Mouse (Mus musculus): Measurements from ENCODE around the gene Slco1a1. TPM values are rescaled to one million over a fixed set of nuclear protein-coding genes. Genes with fewer than 3 reads are reported as not detected.
"Not testable (repeated sequence)": the region's sequence is repeated elsewhere in the genome, so short reads cannot be mapped to it uniquely, and the experiment has no call there.

The Slco1a1 gene
- total RNA-seq (2022): under 1 TPM in 1 of 4 experiments, not detected in 3; 0.08 TPM

DNA sequence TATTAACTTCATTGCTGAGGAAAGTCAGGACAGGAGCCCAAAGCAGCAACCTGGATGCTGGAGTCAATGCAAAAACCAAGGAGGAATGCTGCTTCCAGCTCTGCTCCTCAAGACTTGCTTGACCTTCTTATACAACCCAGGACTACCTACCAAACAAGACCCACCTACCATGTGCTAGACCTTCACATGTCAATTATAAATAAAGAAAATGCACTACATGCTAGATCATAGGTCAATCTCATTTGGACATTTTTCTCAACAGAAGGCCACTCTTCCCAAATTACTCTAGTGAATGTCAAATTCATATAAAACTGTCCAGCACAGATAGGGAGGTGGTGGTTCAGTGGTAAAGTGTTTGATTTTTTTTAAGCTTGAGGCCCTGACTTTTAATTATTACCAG lies at the start of gene Slco1a1:
Slco1a1 (minus strand) TSS at position 101 of the 400 bp plus-strand sequence.
- DNase-seq (ENCODE audit: low spot score in 2 of 2): no peak

DNA sequence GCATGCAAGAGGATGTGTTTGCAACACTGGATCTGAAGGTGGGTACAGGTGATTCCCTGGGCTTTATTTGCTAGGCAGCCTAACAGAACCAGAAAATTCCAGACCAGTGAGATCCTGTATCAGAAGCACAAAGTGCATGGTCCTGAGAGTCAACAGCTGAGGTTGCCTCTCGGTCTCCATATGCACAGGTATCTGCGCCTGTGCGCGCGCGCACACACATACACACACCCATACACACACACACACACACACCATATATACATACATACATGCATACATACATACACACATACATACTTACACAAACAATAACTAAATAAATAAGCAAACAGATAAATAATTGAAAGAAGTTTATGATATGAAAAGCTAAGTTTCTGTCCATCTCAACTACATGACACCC lies 40.0 kb upstream of the Slco1a1 start:
- DNase-seq (ENCODE audit: low spot score in 2 of 2): no peak

DNA sequence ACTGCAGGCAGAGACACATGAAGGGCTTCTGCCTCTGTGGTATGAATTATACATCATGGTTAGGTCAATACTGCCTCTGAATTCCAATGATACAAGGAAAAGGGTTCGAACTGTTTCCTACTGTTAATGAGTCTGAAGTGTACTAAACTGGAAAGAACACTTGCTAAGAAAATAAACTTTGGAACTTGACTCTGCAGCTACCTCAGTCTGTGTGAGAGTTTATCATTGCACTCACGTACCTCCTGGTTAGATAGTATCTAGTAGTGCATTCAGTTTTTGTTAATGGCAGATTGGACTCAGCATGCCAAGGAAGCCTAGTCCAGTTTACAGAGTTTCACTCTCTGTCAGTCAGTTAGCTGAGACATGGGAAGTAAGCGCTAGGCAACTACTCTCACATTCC lies 37.9 kb upstream of the Slco1a1 start:
- DNase-seq (ENCODE audit: low spot score in 2 of 2): no peak

DNA sequence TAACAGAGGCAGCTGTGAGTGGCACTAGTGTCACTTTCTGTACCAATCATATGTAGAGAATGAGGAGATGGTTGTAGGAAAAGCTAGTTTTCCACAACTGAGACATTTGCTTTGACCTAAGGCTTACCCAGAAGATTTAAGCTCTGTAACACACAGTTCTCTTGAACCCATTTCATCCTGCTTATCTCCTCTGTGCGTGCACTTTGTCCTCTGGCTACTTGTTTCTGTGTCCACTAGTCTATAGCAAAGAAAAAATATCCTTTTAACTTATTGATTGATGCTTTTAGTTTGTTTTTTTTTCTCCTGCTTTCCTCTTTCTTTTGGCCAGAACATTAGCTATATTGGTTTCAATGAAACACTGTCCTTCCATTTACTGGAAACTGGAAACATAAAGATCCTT lies 15.7 kb upstream of the Slco1a1 start:
- no peak for DNase-seq (ENCODE audit: low spot score in 2 of 2)

DNA sequence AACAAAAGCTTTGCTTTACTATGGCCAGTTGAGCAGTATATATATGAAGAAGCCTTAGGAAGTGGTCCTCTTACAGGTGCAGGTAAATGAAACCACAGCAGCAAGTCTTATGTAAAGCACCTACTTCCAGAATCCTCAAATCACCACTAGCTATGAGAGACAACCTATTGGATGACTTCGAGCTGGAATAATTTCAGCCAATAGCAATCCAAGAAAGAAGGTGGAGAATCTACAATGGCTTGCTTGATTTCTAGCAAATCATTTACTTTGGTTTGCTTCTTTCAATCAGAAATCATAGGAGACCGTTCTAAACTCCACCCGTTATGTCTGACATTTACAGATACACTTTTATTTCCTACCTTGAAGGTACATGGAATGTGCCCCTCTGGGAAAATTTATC lies 15.1 kb upstream of the Slco1a1 start:
- DNase-seq (ENCODE audit: low spot score in 2 of 2): no peak

DNA sequence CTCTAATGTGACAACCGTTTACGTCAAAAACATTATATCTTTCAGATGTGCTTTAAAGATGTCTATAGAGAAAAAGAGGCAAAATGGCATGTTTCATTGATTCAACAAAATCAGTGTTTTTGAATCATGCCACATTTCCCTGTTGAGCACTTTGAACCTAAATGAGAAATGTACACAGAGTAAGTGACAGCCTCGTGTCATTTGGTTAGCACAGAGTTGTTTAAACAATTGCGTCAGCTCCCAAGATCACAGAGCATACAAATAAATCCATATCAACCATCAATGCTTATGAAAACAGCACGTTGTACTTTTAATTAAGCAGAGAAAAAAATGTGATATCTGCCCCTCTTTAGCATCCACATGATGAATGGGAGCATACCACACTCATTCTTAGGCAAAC lies 13.7 kb upstream of the Slco1a1 start:
- no peak for DNase-seq (ENCODE audit: low spot score in 2 of 2)

DNA sequence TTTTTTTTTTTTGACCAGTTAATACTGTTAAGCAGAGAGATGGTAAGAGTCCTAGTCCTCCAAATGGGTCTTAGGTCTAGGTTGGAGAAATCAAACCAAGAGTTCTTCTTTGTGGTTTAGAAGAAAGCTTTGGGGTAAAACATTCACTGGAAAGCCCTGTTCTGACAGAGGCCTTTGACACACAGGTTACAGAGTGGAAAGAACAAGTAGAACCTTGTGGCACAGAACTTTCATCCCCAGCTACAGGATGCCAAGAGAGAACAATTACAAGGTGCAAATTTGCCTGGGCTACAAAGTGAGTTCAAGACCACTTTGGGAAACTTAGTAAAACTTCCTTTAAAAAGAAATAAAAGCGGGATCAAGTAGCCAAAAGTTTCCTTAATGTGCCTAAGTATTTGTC lies 6.3 kb downstream of the Slco1a1 start:
- no peak for DNase-seq (ENCODE audit: low spot score in 2 of 2)

DNA sequence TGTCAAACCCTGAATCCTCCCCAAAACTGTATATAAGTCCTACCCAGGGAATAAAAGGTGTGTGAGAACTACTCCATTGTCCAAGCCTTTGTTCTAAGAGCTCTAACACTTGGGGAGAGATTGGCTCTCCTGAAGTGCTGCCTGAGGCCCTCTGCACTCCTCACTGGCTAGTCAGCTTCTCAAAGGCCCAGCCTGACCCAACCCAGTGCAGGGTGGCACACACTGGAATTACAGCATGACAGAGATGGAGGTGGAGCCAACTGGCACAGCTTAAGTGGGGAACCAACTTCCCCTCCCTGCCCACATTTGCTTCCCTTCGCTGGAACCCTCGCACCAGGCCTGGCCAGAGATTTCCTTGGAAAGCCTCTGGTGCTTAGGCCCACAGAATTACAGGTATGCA lies 48.6 kb downstream of the Slco1a1 start:
- DNase-seq (ENCODE audit: low spot score in 2 of 2): no peak

DNA sequence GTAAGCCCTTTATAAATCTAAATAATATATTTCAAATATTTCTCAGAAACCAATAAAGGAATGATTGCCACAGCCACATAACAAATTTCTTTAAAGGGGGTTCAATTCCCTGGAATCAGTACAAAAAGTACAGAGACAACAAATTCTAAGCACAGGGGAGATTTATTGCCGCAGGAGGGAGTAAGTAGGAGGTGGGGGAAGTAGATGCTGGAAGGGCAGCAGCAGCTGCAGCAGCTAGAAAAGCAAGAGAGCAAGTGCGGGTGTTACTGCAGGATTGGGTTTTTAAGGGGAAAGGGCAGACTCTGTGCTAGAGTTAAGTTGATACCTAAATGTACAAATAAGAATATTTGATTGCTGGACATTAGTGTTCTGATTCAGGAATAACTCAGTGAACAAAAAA lies 57.0 kb downstream of the Slco1a1 start:
- DNase-seq (ENCODE audit: low spot score in 2 of 2): no peak

DNA sequence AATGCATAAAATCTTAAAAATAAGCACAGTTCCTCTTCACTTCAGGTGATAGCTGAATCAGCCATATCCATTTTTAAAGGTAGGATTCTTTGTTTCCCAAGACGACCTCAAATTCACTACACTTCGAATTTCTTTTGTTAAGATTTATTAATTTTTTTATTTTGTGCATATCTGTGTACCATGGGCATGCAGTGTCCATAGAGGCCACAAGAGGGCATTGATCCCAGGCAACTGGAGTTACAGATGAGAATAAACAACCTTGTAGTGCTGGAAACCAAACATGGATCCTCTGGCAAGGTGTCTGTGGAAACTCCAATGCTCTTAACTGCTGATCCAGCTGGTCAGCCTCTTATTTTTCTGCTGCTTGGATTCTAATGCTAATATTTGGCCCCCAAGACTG lies 58.5 kb downstream of the Slco1a1 start:
- no peak for DNase-seq (ENCODE audit: low spot score in 2 of 2)

DNA sequence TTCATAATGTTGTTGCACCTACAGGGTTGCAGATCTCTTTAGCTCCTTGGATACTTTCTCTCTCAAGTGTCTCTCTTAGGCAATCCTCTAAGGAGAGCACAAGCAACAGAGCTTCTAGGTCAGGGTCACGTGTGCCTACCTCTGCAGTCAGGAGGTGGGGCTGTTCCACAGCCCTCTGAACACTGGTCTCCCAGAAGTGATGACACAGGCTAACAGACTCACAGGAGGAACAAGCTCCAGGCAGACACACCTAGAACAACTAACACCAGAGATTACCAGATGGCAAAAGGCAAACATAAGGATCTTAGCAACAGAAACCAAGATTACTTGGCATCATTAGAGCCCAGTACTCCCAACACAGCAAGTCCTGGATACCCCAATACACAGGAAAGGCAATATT lies 64.2 kb downstream of the Slco1a1 start:
- no peak for DNase-seq (ENCODE audit: low spot score in 2 of 2)

DNA sequence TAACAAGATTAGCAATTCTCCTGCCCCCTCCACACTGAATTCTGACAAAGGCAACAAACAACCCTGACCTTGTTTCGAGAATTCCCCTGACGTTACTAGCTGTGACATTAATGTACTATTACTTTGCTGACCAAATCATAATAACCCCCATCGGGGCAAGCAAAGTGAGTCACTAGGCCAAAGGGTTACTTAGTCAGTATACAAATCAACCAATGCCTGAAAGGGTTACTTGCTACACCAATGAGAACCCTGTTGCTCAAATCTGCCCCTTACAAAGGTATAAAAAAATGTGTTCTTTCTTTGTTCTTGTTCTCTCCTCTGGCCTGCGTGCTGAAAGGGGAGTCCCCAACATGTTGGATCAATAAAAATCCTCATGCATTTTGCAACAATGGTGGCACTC lies 71.0 kb downstream of the Slco1a1 start:
- DNase-seq (ENCODE audit: low spot score in 2 of 2): not testable (repeated sequence)

DNA sequence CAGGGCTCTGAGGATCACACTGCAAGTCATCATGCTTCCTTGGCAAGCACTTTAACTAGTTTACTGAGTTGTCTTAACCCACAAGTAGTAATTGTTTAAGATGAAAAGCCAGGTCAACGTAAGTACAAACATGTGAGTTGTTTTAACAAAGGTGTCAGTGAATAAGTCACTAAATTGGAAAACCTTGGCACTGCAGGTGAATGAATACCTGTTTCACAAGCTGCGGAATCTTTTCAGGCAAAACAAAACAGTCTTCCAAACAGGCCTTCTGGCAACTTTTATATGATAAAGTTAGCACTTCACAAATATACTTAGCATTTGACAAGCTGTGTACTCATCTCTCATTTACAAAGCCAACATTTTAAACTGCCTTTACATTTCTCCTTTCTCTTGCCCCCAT lies 75.1 kb downstream of the Slco1a1 start:
- no peak for DNase-seq (ENCODE audit: low spot score in 2 of 2)

DNA sequence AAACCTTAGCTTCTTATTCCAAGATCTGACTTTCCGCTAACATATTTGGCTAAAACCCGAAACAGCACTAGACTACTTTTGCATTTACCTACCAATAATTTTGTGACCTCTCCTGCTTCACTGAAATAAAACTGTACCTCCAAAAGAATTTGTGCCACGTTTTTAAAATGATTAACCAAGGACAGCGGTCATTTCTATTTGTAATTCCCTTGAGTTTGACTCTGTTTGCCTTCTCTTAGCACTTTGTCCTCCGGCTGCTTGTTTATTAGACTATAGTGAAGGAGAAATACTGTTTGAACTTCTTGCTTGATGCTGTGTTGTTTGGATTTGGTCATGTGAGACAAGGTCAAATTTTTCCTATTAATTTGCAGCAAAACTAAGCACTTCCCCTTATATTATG lies 78.0 kb downstream of the Slco1a1 start:
- DNase-seq (ENCODE audit: low spot score in 2 of 2): no peak

DNA sequence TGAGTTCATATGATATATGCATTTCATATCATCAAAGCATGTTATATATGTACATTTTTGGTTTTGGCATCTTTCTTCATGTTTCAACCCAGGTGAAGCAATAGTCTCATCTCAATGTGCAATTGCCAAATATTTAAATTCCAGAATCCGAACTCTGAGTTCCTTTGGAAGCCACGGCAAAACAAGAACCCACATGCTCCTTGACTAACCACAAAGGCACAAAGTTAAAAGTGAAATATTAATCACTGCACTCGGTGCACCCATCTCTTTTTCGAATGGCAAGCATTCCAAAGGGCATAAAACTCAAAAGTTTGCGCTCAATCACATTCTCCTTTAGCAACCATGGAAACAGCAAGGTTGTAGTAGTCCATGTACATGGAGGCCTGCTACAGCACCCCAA lies 80.7 kb downstream of the Slco1a1 start:
- DNase-seq (ENCODE audit: low spot score in 2 of 2): no peak

DNA sequence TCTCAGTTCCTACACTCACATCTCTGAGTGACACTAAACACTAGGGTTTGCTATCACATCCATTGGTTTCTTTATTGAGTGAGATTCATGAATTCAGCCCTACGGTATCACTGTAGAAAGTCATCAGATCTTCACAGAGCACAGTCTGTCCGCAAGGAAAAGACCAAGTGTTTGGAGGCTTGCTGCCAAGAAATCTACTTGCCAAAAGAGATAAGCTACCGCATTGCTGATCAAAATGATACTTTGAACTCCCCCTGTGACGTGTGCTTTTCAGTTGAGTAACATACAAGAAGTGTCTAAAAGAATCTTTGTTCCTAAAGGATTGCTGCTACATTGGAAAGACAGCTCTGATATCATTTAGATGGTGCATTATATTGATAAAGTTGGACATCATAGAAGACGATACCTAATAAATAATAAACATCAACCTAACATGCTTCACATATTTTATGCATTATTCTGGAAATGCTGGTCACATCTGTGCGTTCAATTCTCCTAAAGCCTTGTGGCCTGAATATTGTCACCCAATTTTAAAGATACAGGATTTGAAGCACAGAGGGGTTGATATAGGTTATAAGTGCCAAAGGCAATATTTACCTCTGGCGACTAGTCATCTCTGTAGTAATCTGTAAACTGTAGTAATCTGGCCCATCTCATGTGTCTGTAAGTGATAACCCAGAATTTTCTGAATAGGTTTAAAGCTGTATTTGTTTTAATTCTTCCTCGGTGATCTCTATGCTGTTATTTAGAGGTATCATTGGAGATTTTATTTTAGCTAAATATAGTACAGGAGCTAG lies 88.8 kb downstream of the Slco1a1 start:
- no peak for DNase-seq (ENCODE audit: low spot score in 2 of 2)

Other genes starting within 250 kb of the Slco1a1 start
- not detected for gene Gm5724, start 173.2 kb downstream of the Slco1a1 start, total RNA-seq (2022)
- under 1 TPM in 2 of 4 experiments, not detected in 2; 0.07 to 0.11 TPM for gene Slco1a4, start 90.8 kb downstream of the Slco1a1 start, total RNA-seq (2022)
- gene Gm6614, start 64.5 kb upstream of the Slco1a1 start, total RNA-seq (2022): not detected